In genomic region chr3:65832398-65832797, GRCm38 (mm10) we compare ENCODE assay signal across 24 mouse cellular contexts.
DNase-seq lines count a peak whose midpoint lies in the region; ATAC-seq lines count a peak whose summit lies in the region.
"Had no signal": no experiment of that assay in that cellular context is flagged by ENCODE, and none has a peak within 500 bp of the region (broad histone marks: within the 10 kb centered on the region; RNA-seq: fewer than 3 reads in every experiment).

No protein-coding gene starts in this region.

- H3K27me3 ChIP-seq in heart, embryonic 16.5 days (ENCODE audit: control insufficient read depth, insufficient read depth, low read length): no peaks in the 10 kb centered on the region
- no peaks in the 10 kb centered on the region; the same call in 1 of the 2 replicates for H3K27me3 ChIP-seq in midbrain, embryonic 11.5 days (ENCODE audit: control insufficient read depth, insufficient read depth, low read length)
- H3K27me3 ChIP-seq in midbrain, embryonic 10.5 days (ENCODE audit: low read depth, poor library complexity, severe bottlenecking): peaks cover 34% of the 10 kb centered on the region
- H3K27me3 ChIP-seq: embryonic facial prominence, embryonic 13.5 days; hindbrain, embryonic 13.5 days had no signal

- 26% methylated on average over 7 of the region's 7 CpGs for WGBS in heart, embryonic 16.5 days
- 84% methylated on average over 7 of the region's 7 CpGs for WGBS in midbrain, embryonic 11.5 days
- WGBS in midbrain, embryonic 10.5 days: 75% methylated on average over 7 of the region's 7 CpGs

- peaks cover 44% of the 10 kb centered on the region for H3K4me1 ChIP-seq in heart, embryonic 16.5 days (ENCODE audit: control insufficient read depth, insufficient read depth, low read length)
- H3K4me1 ChIP-seq in midbrain, embryonic 11.5 days (ENCODE audit: control insufficient read depth, insufficient read depth, low read length): no peaks in the 10 kb centered on the region
- H3K4me1 ChIP-seq in midbrain, embryonic 10.5 days: peaks cover 14% of the 10 kb centered on the region

- ATAC-seq in heart, embryonic 16.5 days (replicated peaks; ENCODE audit: extremely low read depth, insufficient read depth, low FRiP score): no peak
- no peak for ATAC-seq in midbrain, embryonic 11.5 days (ENCODE audit: low FRiP score)
- ATAC-seq: CD4-positive, CD25-positive, alpha-beta regulatory T cell, adult 4 months; forebrain, embryonic 16.5 days; hindbrain, postnatal 0 days had no signal

- 0 out of 2 replicates have a peak overlapping the region, but pooled peaks have one; percentile 4 for H3K27ac ChIP-seq in heart, embryonic 16.5 days (ENCODE audit: low read length)
- no peak overlapping the region for H3K27ac ChIP-seq in midbrain, embryonic 11.5 days (ENCODE audit: low read depth, low read length)
- no peak overlapping the region for H3K27ac ChIP-seq in midbrain, embryonic 10.5 days (replicated peaks)
- H3K27ac ChIP-seq: embryonic facial prominence, embryonic 13.5 days; forebrain, embryonic 12.5 days; heart, embryonic 10.5 days; hindbrain, embryonic 13.5 days; hindbrain, postnatal 0 days had no signal

- H3K4me3 ChIP-seq in heart, embryonic 16.5 days (ENCODE audit: low read length): no peak overlapping the region
- H3K4me3 ChIP-seq in midbrain, embryonic 11.5 days (ENCODE audit: low read depth, low read length): no peak overlapping the region
- no peak overlapping the region for H3K4me3 ChIP-seq in midbrain, embryonic 10.5 days
- H3K4me3 ChIP-seq: embryonic facial prominence, embryonic 13.5 days; forebrain, embryonic 12.5 days; heart, embryonic 10.5 days; hindbrain, embryonic 13.5 days had no signal

- no peak overlapping the region for H3K4me2 ChIP-seq in heart, embryonic 16.5 days (ENCODE audit: low read depth, low read length)
- H3K4me2 ChIP-seq in midbrain, embryonic 11.5 days: no peak overlapping the region
- H3K4me2 ChIP-seq: embryonic facial prominence, embryonic 13.5 days; forebrain, embryonic 12.5 days; hindbrain, embryonic 13.5 days had no signal

- H3K9me3 ChIP-seq in heart, embryonic 16.5 days (replicated peaks; ENCODE audit: control insufficient read depth, low read length): no peaks in the 10 kb centered on the region
- no peaks in the 10 kb centered on the region for H3K9me3 ChIP-seq in midbrain, embryonic 11.5 days (ENCODE audit: control insufficient read depth, low read length)
- H3K9me3 ChIP-seq in midbrain, embryonic 10.5 days (replicated peaks): no peaks in the 10 kb centered on the region
- H3K9me3 ChIP-seq: embryonic facial prominence, embryonic 13.5 days; forebrain, embryonic 12.5 days; G1E; heart, embryonic 10.5 days; hindbrain, embryonic 13.5 days had no signal

- no peak overlapping the region for H3K9ac ChIP-seq in heart, embryonic 16.5 days (ENCODE audit: low read length)
- H3K9ac ChIP-seq in midbrain, embryonic 11.5 days (ENCODE audit: low read length): no peak overlapping the region
- H3K9ac ChIP-seq: embryonic facial prominence, embryonic 13.5 days; forebrain, embryonic 12.5 days; hindbrain, embryonic 13.5 days had no signal

- H3K36me3 ChIP-seq in heart, embryonic 16.5 days (ENCODE audit: control insufficient read depth, insufficient read depth): no peaks in the 10 kb centered on the region
- no peaks in the 10 kb centered on the region for H3K36me3 ChIP-seq in midbrain, embryonic 11.5 days (ENCODE audit: control insufficient read depth, insufficient read depth, low read length)
- no peaks in the 10 kb centered on the region for H3K36me3 ChIP-seq in midbrain, embryonic 10.5 days
- H3K36me3 ChIP-seq: embryonic facial prominence, embryonic 13.5 days; forebrain, embryonic 12.5 days; G1E; heart, embryonic 10.5 days; hindbrain, embryonic 13.5 days had no signal

- DNase-seq in embryo, embryonic 10.5 days (ENCODE audit: low spot score): peak; percentile 10
- no peak for DNase-seq in embryo, embryonic 11 days
- DNase-seq in heart, postnatal 4 days: no peak
- DNase-seq in midbrain, embryonic 11.5 days (ENCODE audit: low spot score, missing footprints): peak; percentile 49
- no peak for DNase-seq in midbrain, embryonic 10.5 days (ENCODE audit: low spot score)
- no peak for DNase-seq in layer of hippocampus, postnatal 25 days (ENCODE audit: extremely low spot score in 1 of 2, low spot score in 1 of 2)
- no peak for DNase-seq in kidney, postnatal 10 days
- DNase-seq: adrenal gland, adult 8-10 months; adrenal gland, postnatal 36 days; B cell, adult 2 months; cerebellum, adult 11 months; cerebellum, adult 8-10 months; cerebellum, postnatal 14 days; gastrocnemius, postnatal 14 days; heart, postnatal 10 days had no signal

Comparison
In these comparisons a context has a peak if more than half of its experiments do, and no peak if none do; other contexts are left out.
1. DNase-seq: peak in embryo, embryonic 10.5 days (single experiment) and midbrain, embryonic 11.5 days (single experiment); none in embryo, embryonic 11 days (single experiment), heart, postnatal 4 days (single experiment), midbrain, embryonic 10.5 days (single experiment), layer of hippocampus, postnatal 25 days (0 of 2) and kidney, postnatal 10 days (single experiment).